Mouse (Mus musculus): ENCODE measurements around the gene Ddi2.

The Ddi2 gene

DNA sequence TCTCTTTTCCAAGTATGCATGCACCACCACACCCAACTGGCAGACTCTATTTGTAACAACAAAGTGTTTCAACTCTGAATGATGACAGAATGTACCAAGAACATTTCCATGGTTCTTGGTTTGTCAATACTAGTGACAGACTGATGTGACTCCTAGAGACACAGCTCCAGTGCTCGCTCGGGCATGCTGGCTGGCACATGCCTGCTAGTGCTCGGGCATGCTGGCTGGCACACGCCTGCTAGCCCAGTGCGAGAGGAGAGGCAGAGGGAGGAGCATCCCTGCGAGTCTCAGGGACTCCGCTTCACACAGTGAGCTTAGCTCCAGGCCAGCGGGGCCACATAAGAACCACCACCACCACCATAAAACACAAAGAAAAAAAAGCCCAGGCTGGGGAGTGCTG lies 28.5 kb downstream of the Ddi2 start:
- DNase-seq (ENCODE audit: low spot score in 2 of 2): no peak

DNA sequence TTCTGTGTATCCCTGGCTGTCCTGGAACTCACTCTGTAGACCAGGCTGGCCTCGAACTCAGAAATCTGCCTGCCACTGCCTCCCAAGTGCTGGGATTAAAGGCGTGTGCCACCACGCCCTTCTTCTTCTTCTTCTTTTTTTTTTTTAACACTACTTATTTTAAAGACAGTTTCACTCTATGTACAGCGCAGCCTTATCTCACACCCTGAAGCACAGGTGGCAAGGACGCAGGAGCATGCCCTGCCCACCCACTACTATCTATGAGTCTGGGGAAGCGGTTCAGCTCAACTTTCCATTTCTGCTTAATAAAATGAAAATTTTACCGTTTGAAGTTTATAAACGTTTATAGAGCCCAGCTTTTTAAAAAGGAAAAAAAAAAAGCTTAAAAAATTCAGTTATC lies 34.7 kb downstream of the Ddi2 start:
- no peak for DNase-seq (ENCODE audit: low spot score in 2 of 2)

DNA sequence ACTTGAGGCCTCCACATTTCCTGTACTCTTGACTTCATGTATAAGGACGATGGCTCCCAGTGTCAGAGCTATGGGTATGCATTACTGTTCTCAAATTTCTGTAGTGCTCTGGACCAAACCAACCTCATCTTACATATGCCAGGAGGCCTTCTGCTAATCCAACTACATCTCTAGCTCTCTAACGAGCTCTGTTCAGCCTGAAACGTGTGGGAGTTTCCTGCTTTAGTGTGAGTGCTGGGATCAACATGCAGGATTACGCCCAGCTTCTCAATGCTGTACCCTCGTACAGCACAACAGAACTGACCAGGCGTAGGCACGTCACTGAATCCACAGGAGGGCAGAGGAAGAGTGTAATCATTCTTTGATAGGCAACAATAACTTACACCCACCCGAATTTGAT lies 36.7 kb downstream of the Ddi2 start:
- DNase-seq (ENCODE audit: low spot score in 2 of 2): no peak

DNA sequence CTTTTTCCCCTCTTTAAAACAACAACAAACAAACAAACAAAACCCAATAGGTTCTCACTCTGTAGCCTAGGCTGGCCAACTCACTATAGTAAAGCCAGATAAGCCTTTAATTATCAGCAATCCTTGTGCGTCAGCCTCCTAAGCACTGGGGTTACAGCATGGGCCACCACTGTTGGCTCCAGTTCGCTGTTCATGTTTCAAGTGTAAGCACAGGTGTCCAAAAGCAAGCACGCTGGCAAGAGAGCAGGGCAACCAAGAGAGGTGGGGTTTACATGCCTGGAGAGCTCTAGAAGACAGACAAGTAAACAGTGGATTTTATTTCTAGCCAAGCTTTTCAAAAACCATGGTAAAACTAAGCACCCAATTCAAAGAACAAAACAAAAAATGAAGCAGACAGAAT lies 37.1 kb downstream of the Ddi2 start:
- DNase-seq (ENCODE audit: low spot score in 2 of 2): no peak

DNA sequence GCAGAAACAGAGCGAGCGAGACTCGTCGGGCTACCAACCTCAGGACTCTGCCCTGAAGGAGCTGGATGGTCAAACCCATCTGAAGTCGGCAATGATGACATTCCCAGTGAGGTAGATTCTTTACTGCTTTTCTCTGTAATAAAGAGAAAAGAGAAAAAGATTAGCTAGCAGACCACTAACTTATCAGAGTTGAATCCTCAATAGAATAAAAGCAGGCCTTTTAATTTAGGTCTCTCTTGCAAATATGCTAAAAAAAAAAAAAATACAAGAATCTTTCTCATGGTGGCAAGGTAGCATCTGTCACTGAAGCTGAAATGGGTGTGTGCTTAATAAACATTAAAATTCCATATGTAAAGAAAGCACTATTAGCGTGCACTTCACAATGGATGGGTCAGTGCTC lies 37.7 kb downstream of the Ddi2 start, which contains the start of gene Rsc1a1:
Gene Rsc1a1, minus strand, starts transcription at position 101 of the 400 bp plus-strand sequence.
- no peak for DNase-seq (ENCODE audit: low spot score in 2 of 2)

DNA sequence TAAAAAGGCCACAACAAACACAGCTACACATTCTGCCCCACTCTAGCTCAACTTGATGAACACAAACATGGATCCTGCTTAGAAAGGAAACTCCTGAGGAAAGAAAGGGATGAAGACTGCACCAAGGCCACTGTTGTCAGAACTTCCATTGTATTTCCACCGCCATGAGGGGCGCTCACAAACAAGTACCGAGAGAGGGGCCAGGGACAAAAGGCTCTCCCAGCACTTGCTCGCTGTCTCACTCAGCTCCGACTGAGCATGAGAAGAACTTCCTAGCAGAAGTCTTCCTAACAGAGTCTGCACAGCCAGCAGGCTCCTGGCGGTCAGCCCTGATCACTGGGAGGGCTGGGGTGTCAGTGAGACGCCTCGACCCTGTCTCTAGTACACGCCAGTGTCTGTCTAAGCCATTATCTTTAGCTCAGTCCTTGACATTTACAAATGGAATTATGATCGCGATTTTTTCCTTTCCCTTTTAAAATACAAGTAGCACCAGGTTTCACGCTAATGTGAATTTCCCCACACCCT lies 40.5 kb downstream of the Ddi2 start:
- DNase-seq (ENCODE audit: low spot score in 2 of 2): no peak

DNA sequence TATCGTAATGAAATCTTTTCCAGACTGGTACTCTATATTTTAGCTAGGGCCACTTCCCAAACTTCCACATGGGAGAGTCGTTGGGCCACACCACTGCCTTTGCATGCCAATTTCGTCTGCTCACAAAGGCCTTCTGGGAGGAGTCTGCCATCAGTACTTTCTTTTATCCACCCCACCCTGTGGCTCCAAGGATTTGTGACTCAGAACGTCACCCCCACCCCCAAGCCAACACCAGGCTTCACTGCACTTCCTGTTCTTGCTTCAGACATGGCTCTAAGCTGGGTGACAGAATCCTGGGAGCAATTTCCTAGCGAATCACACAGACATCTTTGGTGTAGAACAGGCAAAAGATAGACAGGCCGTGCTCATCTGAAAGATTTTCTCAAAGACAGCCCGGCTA lies 41.5 kb downstream of the Ddi2 start:
- peak in 1 of 2 experiments; percentile 27 for DNase-seq (ENCODE audit: low spot score in 2 of 2)

DNA sequence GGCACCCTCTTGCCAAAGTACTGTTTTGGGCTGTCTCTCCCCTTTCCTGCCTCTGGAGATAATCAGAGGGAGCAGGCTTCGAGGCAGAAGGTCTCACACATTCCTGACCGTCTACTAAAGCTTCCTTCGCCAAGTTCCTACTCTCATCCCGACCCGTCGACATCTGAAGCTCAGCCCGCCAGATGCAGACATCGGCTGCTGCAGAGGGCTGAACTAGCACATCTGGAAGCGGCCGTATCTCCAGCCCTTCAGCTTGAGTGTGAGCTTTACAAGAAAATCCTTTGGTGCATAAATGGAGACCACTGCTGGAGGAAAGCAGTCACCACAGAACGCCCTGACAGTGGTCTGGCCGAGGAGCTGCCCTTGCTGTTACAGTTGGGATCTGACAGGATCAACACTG lies 42.3 kb downstream of the Ddi2 start:
- DNase-seq (ENCODE audit: low spot score in 2 of 2): no peak

DNA sequence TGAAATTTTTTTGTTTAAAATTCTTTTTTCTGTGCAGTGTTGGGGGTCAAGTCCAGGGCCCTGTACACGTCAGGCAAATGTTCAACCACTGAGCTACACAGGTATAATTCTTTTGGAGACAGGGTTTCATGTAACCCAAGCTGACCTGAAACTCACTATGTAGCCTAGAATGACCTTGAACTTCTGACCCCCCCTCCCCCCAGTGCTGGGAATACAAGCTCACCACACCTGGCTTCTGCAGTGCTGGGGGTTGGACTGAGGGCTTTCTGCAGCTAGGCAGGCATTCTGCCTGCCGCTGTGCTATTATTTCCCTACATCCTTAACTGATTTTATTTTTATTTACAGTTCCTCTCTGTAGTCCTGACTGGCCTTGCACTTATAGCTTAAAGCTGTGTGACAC lies 44.2 kb downstream of the Ddi2 start:
- DNase-seq (ENCODE audit: low spot score in 2 of 2): no peak

DNA sequence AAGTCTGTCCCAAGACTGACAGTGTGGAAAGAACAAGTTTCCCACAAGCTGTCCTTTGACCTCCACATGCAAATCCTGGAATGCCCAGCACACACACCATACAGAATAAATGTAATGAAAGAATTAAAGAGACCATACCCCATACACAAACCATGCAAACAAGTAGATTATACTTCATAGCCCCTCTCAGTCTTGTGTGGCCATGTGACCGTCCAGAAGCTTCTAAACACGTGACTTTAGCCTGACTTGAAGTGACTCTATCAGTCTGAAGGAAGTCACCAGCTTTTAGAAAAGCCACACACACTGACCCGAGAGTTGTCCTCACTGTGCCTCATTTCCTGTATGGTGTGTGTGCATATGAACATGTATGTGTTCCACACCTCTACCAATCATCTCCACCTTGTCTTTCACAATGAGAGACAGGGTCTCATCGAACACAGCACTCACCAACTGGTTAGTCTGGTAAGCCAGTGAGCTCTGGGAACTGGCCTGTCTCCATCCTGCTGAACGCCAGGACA lies 46.7 kb downstream of the Ddi2 start:
- no peak for DNase-seq (ENCODE audit: low spot score in 2 of 2)

DNA sequence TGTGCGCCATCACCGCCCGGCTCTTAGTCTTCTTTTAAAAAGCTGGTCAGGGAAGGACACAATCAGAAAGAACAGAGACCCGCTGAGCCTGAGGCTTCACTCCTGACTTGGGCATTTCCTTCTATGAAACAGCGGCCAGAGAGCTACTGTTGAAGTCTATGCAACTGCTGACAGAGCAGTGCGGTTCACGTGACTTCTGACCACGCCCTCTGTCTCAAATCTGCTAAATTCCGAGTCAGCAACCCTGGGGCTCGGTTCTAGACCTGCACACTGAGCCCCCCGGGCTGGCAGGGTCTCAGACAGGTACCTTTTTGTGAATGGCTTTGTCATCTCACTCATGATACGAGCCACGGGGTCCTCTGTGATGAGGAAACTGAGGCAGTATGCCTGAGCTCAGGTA lies 50.9 kb downstream of the Ddi2 start:
- DNase-seq (ENCODE audit: low spot score in 2 of 2): no peak

DNA sequence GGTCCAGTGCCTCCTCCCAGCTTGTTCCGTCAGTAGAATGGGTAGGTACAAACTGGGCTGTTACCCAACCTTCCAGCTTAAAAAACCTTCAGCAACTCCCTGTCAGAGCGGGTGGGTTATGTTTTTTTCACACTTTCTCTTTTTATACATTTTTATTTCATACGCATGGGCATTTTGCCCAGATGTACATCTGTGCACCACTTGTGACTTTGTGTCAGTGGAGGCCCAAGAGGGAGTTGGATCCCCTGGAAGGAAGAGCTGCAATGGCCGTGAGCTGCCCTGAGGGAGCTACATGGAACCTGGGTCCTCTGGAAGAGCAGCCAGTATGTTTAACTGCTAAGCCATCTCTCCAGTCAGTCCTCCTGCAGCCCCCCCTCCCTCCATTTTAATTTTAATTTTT lies 51.8 kb downstream of the Ddi2 start:
- no peak for DNase-seq (ENCODE audit: low spot score in 2 of 2)

DNA sequence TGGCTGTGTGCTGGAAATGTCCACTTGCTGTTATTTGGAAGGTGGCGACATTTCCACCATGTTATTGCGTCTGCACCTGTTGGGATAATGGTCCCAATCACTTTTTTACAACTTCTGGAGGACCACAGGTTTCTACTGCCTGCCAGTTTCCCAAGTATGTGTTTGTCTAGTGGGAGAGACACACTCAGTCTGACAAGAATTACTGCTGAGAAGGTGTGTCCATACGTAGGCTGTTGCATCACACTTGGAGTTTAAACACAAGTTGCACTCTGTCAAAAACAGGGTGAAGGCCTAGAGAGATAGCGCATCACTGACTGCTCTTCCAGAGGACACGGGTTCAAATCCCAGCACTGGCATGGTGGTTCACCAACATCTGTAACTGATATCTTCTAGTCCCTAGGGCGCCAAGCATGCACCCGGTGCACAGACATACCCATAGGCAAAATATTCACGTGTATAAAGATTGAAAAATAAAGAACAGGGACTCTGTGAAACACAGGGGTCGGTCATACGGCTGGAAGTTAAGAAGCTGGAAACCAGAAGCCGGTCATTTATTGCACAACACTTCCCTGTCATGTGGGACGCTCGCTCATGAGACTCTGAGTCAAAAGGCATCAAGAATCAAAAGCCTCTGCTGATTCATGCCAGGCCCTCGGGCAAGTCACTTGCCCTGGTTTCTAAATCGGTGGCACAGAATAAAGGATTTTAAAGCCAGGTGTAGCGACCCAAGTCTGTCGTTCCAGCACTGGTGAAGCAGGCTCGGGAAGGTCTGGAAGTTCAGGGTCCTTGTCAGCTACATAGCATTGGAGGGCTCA lies 53.1 kb downstream of the Ddi2 start:
- DNase-seq (ENCODE audit: low spot score in 2 of 2): peak in 1 of 2 experiments; percentile 61

DNA sequence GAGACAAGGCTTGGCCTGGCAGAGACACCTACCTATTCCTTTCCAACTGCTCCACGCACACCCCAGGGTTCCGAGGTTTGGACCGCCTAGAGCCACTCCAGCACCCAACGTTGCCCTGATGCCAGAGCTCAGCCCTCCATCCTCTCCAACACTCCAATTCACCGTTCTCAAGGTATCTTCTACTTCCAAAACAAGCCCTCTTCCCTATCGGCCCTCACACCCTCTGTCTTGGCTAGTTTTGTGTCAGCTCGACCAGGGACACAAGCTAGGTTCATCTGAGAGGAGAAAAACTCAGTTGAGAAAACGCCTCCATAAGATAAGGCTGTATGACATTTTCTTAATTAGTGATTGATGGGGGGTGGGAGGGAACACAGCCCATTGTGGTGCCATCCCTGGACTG lies 58.4 kb downstream of the Ddi2 start, which contains the start of gene Plekhm2:
Gene Plekhm2, minus strand, starts transcription at position 101 of the 400 bp plus-strand sequence.
- DNase-seq (ENCODE audit: low spot score in 2 of 2): no peak

DNA sequence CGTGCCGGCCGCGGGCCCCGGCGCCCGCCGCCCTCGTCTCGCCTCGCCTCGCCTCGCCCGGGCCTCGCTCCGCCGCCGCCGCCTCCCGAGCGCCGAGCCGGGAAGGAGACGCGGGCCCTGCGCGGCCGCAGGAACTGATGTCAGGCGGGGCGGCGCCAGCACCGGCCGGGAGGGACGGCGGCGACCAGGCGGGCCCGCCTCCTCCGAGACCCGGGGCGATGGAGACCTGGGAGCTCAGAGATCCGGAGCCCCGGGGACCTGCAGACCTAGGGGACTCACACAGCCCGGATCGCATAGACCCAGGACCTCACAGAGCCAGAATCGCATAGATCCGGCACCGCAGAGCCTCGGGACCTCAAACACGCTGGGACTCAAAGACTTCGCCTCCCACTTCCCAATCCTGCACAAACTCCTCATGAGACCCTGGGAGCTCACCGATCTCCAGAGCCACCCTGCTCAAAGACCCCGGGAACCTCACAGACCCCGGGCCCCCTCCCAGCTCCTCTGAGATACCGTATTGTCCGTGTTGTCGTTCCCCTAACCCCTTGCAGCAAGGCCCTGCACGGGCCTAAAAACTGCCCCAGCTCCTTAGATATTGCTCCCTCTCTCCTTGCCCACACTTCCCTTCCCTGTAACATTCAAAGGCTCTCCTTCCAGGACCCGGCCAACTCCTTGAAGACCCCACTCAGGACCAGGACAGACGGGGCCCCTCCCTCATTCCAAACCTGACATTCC lies 59.0 kb downstream of the Ddi2 start:
- DNase-seq (ENCODE audit: low spot score in 2 of 2): peak; percentile 60 to 68

DNA sequence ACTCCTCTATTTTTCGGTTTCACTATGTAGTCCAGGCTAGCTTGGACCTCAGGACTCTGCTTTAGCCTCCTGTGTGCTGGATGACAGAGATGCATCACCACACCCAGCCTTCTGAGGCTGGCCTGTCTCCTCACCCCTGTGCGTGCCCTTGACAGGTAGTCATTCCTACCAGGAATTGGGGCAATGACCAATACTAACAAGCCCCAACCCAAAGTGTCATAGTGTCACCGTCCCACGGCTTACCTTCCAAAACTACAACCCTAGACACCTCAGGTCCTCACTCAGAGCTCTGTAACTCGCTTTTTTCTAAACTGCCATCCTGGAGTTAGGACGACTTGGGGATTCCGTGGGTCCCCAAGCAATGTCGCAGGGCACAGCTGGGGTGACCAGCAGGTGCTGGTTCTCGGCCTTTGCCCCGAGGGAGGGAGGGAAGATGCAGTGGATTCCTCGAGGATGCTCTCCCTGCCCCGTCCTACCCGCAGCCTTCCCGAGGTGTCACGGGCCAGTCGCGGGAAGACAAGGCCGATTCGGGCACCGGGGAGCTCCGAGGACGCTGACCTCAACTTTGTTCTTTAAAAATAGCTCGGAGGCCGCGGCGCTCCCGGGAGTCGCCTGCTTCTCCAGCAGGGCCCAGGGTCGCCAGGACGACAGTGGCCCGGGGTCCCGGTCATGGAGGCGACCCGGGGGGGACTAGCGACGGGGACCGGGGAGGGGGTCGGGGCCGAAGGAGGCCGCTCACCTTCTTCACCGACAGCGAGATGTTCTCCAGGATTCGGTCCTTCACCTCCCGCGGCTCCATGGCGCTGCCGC lies 59.9 kb downstream of the Ddi2 start:
- DNase-seq (ENCODE audit: low spot score in 2 of 2): peak in 1 of 2 experiments; percentile 41

DNA sequence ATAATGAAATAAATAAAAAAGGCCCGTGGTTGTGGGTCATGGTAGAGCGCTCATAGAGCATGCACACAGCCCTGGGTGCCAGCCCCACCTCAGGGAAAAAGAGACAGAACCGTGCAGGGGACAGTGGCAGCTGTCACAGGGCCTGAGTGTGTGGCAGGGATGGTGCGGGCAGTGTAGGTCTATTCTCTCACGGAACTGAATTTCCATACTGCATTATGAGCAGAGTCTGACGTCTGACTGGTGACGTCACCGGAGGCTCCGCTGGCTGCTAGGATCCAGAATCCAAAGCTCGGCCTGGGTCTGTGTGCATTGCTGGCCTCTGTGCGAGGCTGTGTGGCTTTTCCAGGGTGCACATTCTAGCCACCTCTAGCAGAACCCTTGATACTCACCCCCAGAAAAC lies 62.3 kb downstream of the Ddi2 start:
- no peak for DNase-seq (ENCODE audit: low spot score in 2 of 2)

DNA sequence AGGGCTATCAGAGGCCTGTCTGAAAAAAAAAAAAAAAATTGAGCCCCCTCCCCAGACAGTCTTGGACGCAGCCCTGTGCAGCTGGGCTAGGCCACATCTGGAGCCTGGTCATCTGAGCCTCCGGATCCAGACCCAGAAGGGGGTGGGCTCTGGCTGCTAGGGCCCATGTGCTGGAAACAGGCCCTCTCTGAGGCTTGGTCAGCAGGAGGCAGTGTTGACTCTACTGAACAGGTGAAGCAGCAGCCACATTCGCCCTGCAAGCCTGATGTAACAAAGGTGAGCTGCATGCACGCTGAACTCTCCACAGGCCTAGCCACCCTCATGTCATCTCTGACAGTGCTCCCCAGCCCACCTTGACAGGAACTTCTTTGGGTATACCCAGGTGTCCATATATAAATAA lies 63.5 kb downstream of the Ddi2 start:
- DNase-seq (ENCODE audit: low spot score in 2 of 2): no peak

DNA sequence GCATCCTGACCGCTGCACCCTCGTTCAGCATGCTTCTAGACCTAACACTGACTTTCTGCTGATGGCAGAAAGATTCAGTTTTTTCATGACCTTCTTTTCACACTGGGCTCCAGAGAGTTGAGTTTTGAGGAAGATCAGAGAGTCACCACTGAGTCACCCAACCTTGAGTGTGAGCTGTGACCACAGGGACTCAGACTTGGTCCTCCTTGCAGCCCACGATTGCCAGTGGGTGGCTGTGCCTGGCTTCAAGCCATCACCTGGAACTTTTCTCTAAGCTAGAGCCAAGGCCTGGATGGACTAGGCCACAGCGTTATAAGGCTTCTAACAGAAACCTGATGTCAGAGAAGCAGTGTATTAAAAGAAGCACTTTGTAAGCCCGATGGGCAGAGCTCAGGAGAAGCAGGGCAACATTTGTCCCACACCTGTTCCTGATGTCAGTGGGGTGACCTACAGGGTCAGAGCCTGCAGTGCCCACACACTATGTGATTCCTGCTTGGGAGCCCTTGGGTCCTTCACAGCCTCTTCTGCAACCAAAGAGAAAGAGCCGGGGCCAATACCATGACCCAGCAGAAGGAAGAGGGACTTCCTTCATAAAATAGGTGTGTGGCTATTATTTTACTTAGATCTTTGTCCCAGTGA lies 64.3 kb downstream of the Ddi2 start:
- DNase-seq (ENCODE audit: low spot score in 2 of 2): no peak

DNA sequence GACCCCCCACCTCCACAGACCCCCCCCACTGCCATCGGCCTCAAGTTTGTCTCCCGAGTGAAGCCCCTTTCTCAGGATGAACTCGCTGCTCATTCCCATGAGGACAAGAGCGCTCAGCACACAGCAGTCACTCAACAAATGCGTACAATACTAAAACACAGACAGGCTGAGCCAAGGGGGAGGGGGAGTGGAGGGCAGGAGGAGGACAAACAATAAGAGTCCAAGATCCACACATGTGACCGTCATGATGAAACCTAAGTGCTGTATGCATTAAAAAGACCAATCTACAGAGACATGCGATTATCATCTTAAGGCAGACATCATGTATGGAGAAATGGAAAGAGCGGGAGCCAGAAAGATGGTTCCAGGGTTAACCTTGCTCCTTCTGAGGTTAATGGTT lies 66.3 kb downstream of the Ddi2 start:
- DNase-seq (ENCODE audit: low spot score in 2 of 2): no peak

DNA sequence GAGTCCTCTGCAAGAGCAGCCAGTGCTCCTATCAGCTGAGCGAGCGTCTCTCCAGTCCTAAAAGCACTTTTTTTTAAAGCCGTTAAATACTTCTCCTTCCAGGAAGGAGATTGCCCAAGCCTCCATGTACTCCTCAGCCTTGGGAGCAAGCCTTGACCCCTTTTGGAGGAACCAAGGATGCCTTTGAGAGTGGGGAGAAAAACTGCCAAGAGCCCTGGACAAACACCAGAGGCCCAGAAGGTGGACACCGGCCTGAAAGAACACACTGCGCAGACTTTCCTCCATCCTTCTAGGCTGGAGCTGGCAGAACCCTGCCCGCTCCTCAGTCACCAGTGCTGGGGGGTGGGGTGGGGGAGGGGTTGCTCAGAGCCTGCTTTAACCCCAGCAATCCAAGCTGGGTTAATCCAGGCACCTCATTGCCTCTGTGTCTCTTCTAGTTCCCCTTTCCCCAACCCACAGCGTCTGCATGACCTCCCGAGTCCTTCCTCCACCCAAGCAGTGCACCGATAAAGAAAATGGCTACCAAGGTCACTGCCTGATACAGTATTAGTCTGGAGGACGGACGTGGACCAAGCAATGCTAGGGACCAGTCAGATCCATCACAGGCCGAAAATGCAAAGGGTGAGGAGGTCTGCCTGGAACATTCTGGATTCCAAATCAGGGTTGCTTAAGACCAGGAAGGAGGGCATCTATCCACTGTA lies 67.2 kb downstream of the Ddi2 start:
- DNase-seq (ENCODE audit: low spot score in 2 of 2): no peak
